Mouse (Mus musculus): Measurements from ENCODE around the gene Gpx6. TPM values are rescaled to one million over a fixed set of nuclear protein-coding genes. Genes with fewer than 3 reads are reported as not detected.

The Gpx6 gene
- polyA plus RNA-seq, 2 experiments = 0.02 TPM; not detected in 1

GRCm38 (mm10) chr13:21276551-21276950, 35.4 kb upstream of the Gpx6 start:
- DNase-seq (ENCODE audit: low read depth in 3 of 3, low spot score in 3 of 3) (no peak), ATAC-seq (ENCODE audit: insufficient read depth) (no peak)
- under 1% methylated on average over 9 of the region's 9 CpGs for WGBS (ENCODE audit: insufficient replicate concordance)
- Histone ChIP-seq H3K4me3 (ENCODE audit: insufficient read depth in 1 of 2, low read depth in 2 of 2, low read length in 2 of 2) (peak overlapping the region; percentile 56 to 97), H3K36me3 (replicated peaks; ENCODE audit: control insufficient read depth, insufficient read depth, low read depth) (no peaks in the 10 kb centered on the region), H3K9me3 (ENCODE audit: control insufficient read depth, low read length) (no peaks in the 10 kb centered on the region), H3K4me1 (replicated peaks; ENCODE audit: control insufficient read depth in 2 of 2, insufficient read depth in 2 of 2, low read length in 1 of 2) (peaks cover 6 to 17% of the 10 kb centered on the region in 2 experiments; a peak in 3 of 4 replicates), H3K4me2 (ENCODE audit: low read depth) (peak overlapping the region; percentile 88), H3K27ac (no peak overlapping the region), H3K9ac (replicated peaks) (peak overlapping the region; percentile 3; the same call in 1 of the 2 replicates), H3K27me3 (ENCODE audit: control insufficient read depth, insufficient read depth, low read length) (no peaks in the 10 kb centered on the region; the same call in none of the 2 replicates)
- TF ChIP-seq EP300 (IDR thresholded peaks at IDR 0.05; ENCODE audit: low read depth) (no peak), CTCF (IDR thresholded peaks at IDR 0.05; ENCODE audit: low read depth) (no peak)

DNA sequence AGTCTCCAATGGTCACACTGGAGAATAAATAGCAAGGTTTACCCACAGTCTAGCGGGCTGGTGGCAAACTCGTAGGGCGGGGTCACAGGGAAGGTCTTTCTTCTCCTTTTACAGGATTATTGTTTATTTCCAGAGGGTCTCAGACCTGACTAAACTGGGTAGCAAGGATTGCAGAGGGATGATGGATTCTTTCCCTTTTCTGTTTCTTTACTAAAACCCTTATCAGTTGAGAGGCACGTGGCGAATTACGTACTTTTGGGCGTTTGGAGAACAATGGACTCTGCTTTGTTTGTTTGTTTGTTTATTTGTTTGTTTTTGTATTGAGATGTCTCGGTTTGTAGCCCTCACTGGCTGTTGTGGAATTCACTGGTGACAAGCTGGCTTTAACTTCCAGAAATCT, 32.8 kb upstream of the Gpx6 start:
- no peak overlapping the region for H3K27ac ChIP-seq
- DNase-seq (ENCODE audit: low read depth in 3 of 3, low spot score in 3 of 3) (no peak), ATAC-seq (ENCODE audit: insufficient read depth) (no peak)
- no peak for TF ChIP-seq CTCF (IDR thresholded peaks at IDR 0.05; ENCODE audit: low read depth)
- TF ChIP-seq EP300 (IDR thresholded peaks at IDR 0.05; ENCODE audit: low read depth) = no peak
- H3K36me3 ChIP-seq (replicated peaks; ENCODE audit: control insufficient read depth, insufficient read depth, low read depth) = no peaks in the 10 kb centered on the region
- H3K9me3 ChIP-seq (ENCODE audit: control insufficient read depth, low read length) = no peaks in the 10 kb centered on the region
- H3K4me3 ChIP-seq (ENCODE audit: insufficient read depth in 1 of 2, low read depth in 2 of 2, low read length in 2 of 2) = peak overlapping the region; percentile 65 to 76
- peaks cover 4 to 15% of the 10 kb centered on the region in 2 experiments; a peak in 3 of 4 replicates for H3K4me1 ChIP-seq (replicated peaks; ENCODE audit: control insufficient read depth in 2 of 2, insufficient read depth in 2 of 2, low read length in 1 of 2)
- peak overlapping the region; percentile 60 for H3K9ac ChIP-seq (replicated peaks)
- 1% methylated on average over 8 of the region's 8 CpGs for WGBS (ENCODE audit: insufficient replicate concordance)
- H3K4me2 ChIP-seq (ENCODE audit: low read depth) = peak overlapping the region; percentile 90
- H3K27me3 ChIP-seq (ENCODE audit: control insufficient read depth, insufficient read depth, low read length) = no peaks in the 10 kb centered on the region; the same call in 1 of the 2 replicates

DNA sequence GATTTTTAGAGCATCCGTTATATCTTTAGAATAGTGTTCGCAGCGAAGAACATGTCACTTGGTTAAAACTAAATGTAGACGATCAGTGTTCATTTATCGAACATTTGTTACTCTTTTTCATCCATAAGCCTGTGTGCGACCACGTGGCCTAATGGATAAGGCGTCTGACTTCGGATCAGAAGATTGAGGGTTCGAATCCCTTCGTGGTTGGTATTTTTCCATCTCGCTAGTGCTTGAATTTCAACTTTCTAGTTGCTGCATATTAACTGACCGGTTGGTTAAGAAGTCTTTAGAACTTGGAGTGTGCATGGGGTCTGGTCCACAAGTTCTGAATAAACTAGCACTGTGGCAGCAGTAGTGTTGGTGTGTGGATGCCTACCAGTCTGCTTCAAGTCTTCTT, 32.4 kb upstream of the Gpx6 start:
- no peaks in the 10 kb centered on the region for H3K36me3 ChIP-seq (replicated peaks; ENCODE audit: control insufficient read depth, insufficient read depth, low read depth)
- no peaks in the 10 kb centered on the region; the same call in 1 of the 2 replicates for H3K27me3 ChIP-seq (ENCODE audit: control insufficient read depth, insufficient read depth, low read length)
- H3K27ac ChIP-seq = no peak overlapping the region
- H3K9ac ChIP-seq (replicated peaks) = peak overlapping the region; percentile 60
- no peak for TF ChIP-seq CTCF (IDR thresholded peaks at IDR 0.05; ENCODE audit: low read depth)
- no peak for TF ChIP-seq EP300 (IDR thresholded peaks at IDR 0.05; ENCODE audit: low read depth)
- peaks cover 2 to 15% of the 10 kb centered on the region in 2 experiments; a peak in 3 of 4 replicates for H3K4me1 ChIP-seq (replicated peaks; ENCODE audit: control insufficient read depth in 2 of 2, insufficient read depth in 2 of 2, low read length in 1 of 2)
- peak overlapping the region; percentile 90 for H3K4me2 ChIP-seq (ENCODE audit: low read depth)
- H3K9me3 ChIP-seq (ENCODE audit: control insufficient read depth, low read length) = no peaks in the 10 kb centered on the region
- DNase-seq (ENCODE audit: low read depth in 3 of 3, low spot score in 3 of 3) (peak; percentile 63 to 69 (median 69)), ATAC-seq (ENCODE audit: insufficient read depth) (peak; percentile 74)
- WGBS (ENCODE audit: insufficient replicate concordance) = under 1% methylated on average over 13 of the region's 13 CpGs
- H3K4me3 ChIP-seq (ENCODE audit: insufficient read depth in 1 of 2, low read depth in 2 of 2, low read length in 2 of 2) = peak overlapping the region; percentile 65 to 76

GRCm38 (mm10) chr13:21292631-21293030, 19.3 kb upstream of the Gpx6 start, which contains the start of gene Gpx5:
Gpx5 (minus strand) TSS chr13:21292731.
- TF ChIP-seq EP300 (IDR thresholded peaks at IDR 0.05; ENCODE audit: low read depth) (no peak), CTCF (IDR thresholded peaks at IDR 0.05; ENCODE audit: low read depth) (no peak)

DNA sequence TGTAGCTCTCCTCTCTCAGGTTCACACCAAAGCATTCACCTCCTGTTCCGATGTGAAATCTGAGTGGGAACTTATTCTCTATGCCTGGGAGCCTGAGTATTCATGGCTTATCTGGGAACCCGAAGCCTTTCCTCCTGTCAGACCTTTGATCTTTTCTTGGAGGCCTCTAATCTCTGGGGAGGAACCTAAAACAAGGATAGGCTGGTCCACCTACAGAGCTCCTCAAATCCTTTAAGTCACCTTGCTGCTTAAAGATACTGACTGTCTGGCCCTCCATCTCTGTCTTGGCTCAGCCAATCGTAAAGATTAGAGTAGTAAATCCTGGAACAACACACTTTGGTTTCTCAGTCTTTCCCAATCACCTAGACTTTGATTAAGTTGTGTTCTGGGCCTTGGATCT, 13.4 kb upstream of the Gpx6 start:
- no peaks in the 10 kb centered on the region for H3K4me1 ChIP-seq (replicated peaks; ENCODE audit: control insufficient read depth in 2 of 2, insufficient read depth in 2 of 2, low read length in 1 of 2)
- DNase-seq (ENCODE audit: low read depth in 3 of 3, low spot score in 3 of 3) = no peak
- no peak for TF ChIP-seq EP300 (IDR thresholded peaks at IDR 0.05; ENCODE audit: low read depth)
- TF ChIP-seq CTCF (IDR thresholded peaks at IDR 0.05; ENCODE audit: low read depth) = no peak
- no peak overlapping the region for H3K4me2 ChIP-seq (ENCODE audit: low read depth)
- H3K27me3 ChIP-seq (ENCODE audit: control insufficient read depth, insufficient read depth, low read length) = no peaks in the 10 kb centered on the region
- no peak for ATAC-seq (ENCODE audit: insufficient read depth)
- H3K9me3 ChIP-seq (ENCODE audit: control insufficient read depth, low read length) = no peaks in the 10 kb centered on the region
- no peak overlapping the region for H3K9ac ChIP-seq (replicated peaks)
- no peak overlapping the region for H3K4me3 ChIP-seq (ENCODE audit: insufficient read depth in 1 of 2, low read depth in 2 of 2, low read length in 2 of 2)
- H3K27ac ChIP-seq = no peak overlapping the region
- H3K36me3 ChIP-seq (replicated peaks; ENCODE audit: control insufficient read depth, insufficient read depth, low read depth) = no peaks in the 10 kb centered on the region
- 22% methylated on average over 3 of the region's 3 CpGs for WGBS (ENCODE audit: insufficient replicate concordance)

More at GRCm38 (mm10) chr13:21292631-21293030, 19.3 kb upstream of the Gpx6 start, which contains the start of gene Gpx5:
- Histone ChIP-seq H3K27ac (no peak within 1 kb of the TSS), H3K4me1 (replicated peaks; ENCODE audit: control insufficient read depth in 2 of 2, insufficient read depth in 2 of 2, low read length in 1 of 2) (no peaks in the 10 kb centered on the region), H3K9ac (replicated peaks) (no peak within 1 kb of the TSS), H3K4me3 (ENCODE audit: insufficient read depth in 1 of 2, low read depth in 2 of 2, low read length in 2 of 2) (no peak within 1 kb of the TSS), H3K9me3 (ENCODE audit: control insufficient read depth, low read length) (no peaks in the 10 kb centered on the region), H3K4me2 (ENCODE audit: low read depth) (no peak within 1 kb of the TSS), H3K36me3 (replicated peaks; ENCODE audit: control insufficient read depth, insufficient read depth, low read depth) (no peaks in the 10 kb centered on the region), H3K27me3 (ENCODE audit: control insufficient read depth, insufficient read depth, low read length) (no peaks in the 10 kb centered on the region)
- WGBS (ENCODE audit: insufficient replicate concordance) = 68% methylated on average over 6 of the region's 6 CpGs
- no peak for DNase-seq (ENCODE audit: low read depth in 3 of 3, low spot score in 3 of 3)
- ATAC-seq (ENCODE audit: insufficient read depth) = no peak
